Mouse (Mus musculus) hindbrain, embryonic 15.5 days (tissue): Measurements from ENCODE around the gene Ppp1r10. TPM values are rescaled to one million over a fixed set of nuclear protein-coding genes. Genes with fewer than 3 reads are reported as not detected.

Experiments
- ATAC-seq: fragments of 200-750 bp; cut with Nextera tagmentation; 2 replicates; pipeline ENCODE4 v1.8.0; 2017; ENCODE audit warnings: low read depth, moderate number of reproducible peaks, moderate TSS enrichment; ENCODE audit not compliant: low FRiP score
- H3K27ac ChIP-seq: fragments of 300-500 bp; sonication (generic); replicated peaks from 2 replicates; pipeline ENCODE4 v1.5.1; 2015; ENCODE audit warnings: mild to moderate bottlenecking, inconsistent platforms
- H3K27me3 ChIP-seq: fragments of 300-500 bp; sonication (generic); 2 replicates; pipeline ENCODE4 v1.6.1; 2015; ENCODE audit warnings: control low read depth, inconsistent platforms
- H3K36me3 ChIP-seq: fragments of 300-500 bp; sonication (generic); 2 replicates; pipeline ENCODE4 v1.6.1; 2015; ENCODE audit warnings: control low read depth, inconsistent platforms
- H3K4me1 ChIP-seq: fragments of 300-500 bp; sonication (generic); replicated peaks from 2 replicates; pipeline ENCODE4 v1.6.1; 2015; ENCODE audit warnings: control low read depth, inconsistent platforms
- H3K4me2 ChIP-seq: fragments of 300-500 bp; sonication (generic); 2 replicates; pipeline ENCODE4 v1.6.1; 2015; ENCODE audit warnings: moderate library complexity, mild to moderate bottlenecking, inconsistent platforms
- H3K4me3 ChIP-seq: fragments of 300-500 bp; sonication (generic); 2 replicates; pipeline ENCODE4 v1.5.1; 2015; ENCODE audit warnings: mild to moderate bottlenecking, inconsistent platforms
- H3K9ac ChIP-seq: fragments of 300-500 bp; sonication (generic); 2 replicates; pipeline ENCODE4 v1.6.1; 2015; ENCODE audit warnings: inconsistent platforms
- H3K9me3 ChIP-seq: fragments of 300-500 bp; sonication (generic); 2 replicates; pipeline ENCODE4 v1.6.1; 2016; ENCODE audit warnings: control low read depth, inconsistent platforms
- WGBS: fragments of 180-500 bp; shearing (Covaris S2); methylation state at CpG from one replicate; pipeline ENCODE4 v1.1.7; 2015; 5-methylcytosine and 5-hydroxymethylcytosine counted together
- microRNA counts: library from miRNA; unstranded; fragments of <30 nt; microRNA quantifications from one replicate; lab custom pipeline; 2016
- microRNA-seq: library from miRNA; unstranded; fragments of <30 nt; microRNA quantifications from one replicate; pipeline ENCODE4, GENCODE M21; 2016
- polyA plus RNA-seq: library from polyadenylated mRNA; unstranded; fragments of >200 nt; fragmentation: Nextera tagmentation; extraction: Ambion mirVana; gene quantifications from 2 replicates; pipeline ENCODE4 v1.2.1, GENCODE M21; 2015

The Ppp1r10 gene
- polyA plus RNA-seq, 1 experiment from 2014 or later: 43.0 TPM

- Histone ChIP-seq H3K27ac (no peak overlapping the region), H3K4me3 (no peak overlapping the region), H3K36me3 (peaks cover 41% of the 10 kb centered on the region), H3K4me1 (peaks cover 29% of the 10 kb centered on the region), H3K4me2 (0 out of 2 replicates have a peak overlapping the region, but pooled peaks have one; percentile 94), H3K9me3 (no peaks in the 10 kb centered on the region), H3K9ac (no peak overlapping the region), H3K27me3 (no peaks in the 10 kb centered on the region)
- no peak for ATAC-seq
- WGBS: 91% methylated on average over 9 of the region's 9 CpGs
Observed at GRCm38 (mm10) chr17:35981776-35982175, 65.5 kb downstream of the Ppp1r10 start.

MicroRNA genes within 50 kb of the gene (microRNA counts, 519-probe panel; counts per million panel counts)
- microRNA mmu-miR-1894-3p (lab: Ali Mortazavi, UCI) (not detected), microRNA mmu-miR-1894-5p (lab: Ali Mortazavi, UCI) (not detected), microRNA mmu-miR-877 (lab: Ali Mortazavi, UCI) (1,896 counts per million, percentile 16 among the panel's probes with 10 or more counts)

Small RNA genes within 50 kb of the gene (microRNA-seq; reads per million reads assigned to microRNA genes)
- gene Gm28033 (not detected), gene Mir1894 (not detected), gene Mir877 (95.7 reads per million, percentile 51 among the genes with 10 or more reads in this experiment)

Other genes starting within 250 kb of the Ppp1r10 start
- gene Vars2, start 248.8 kb upstream of the Ppp1r10 start, polyA plus RNA-seq: 15.9 and 17.8 TPM in 2 replicates
- gene Gtf2h4, start 242.7 kb upstream of the Ppp1r10 start, polyA plus RNA-seq: 23.7 and 24.8 TPM in 2 replicates
- gene Ddr1, start 211.8 kb upstream of the Ppp1r10 start, polyA plus RNA-seq: 106 and 110 TPM in 2 replicates
- gene Ier3, start 94.8 kb upstream of the Ppp1r10 start, polyA plus RNA-seq: 12.7 and 16.3 TPM in 2 replicates
- gene Flot1, start 93.2 kb upstream of the Ppp1r10 start, polyA plus RNA-seq: 111 and 116 TPM in 2 replicates
- 1,681 and 1,706 TPM in 2 replicates for gene Tubb5, start 78.1 kb upstream of the Ppp1r10 start, polyA plus RNA-seq
- 10.0 and 10.5 TPM in 2 replicates for gene Mdc1, start 74.9 kb upstream of the Ppp1r10 start, polyA plus RNA-seq
- gene Nrm, start 55.1 kb upstream of the Ppp1r10 start, polyA plus RNA-seq: 22.1 and 22.6 TPM in 2 replicates
- 21.1 and 24.7 TPM in 2 replicates for gene Ppp1r18, start 50.8 kb upstream of the Ppp1r10 start, polyA plus RNA-seq
- gene Dhx16, start 36.6 kb upstream of the Ppp1r10 start, polyA plus RNA-seq: 30.8 and 32.4 TPM in 2 replicates
- 63.7 and 68.6 TPM in 2 replicates for gene 2310061I04Rik, start 19.0 kb upstream of the Ppp1r10 start, polyA plus RNA-seq
- gene Atat1, start 6.4 kb upstream of the Ppp1r10 start, polyA plus RNA-seq: 343 and 422 TPM in 2 replicates
- gene Mrps18b, start within 50 bp of the Ppp1r10 start, polyA plus RNA-seq: 57.0 and 59.1 TPM in 2 replicates
- gene Abcf1, start 53.3 kb downstream of the Ppp1r10 start, polyA plus RNA-seq: 76.1 and 81.0 TPM in 2 replicates
- gene Gnl1, start 63.4 kb downstream of the Ppp1r10 start, polyA plus RNA-seq: 62.7 and 65.5 TPM in 2 replicates
- gene Prr3, start 63.8 kb downstream of the Ppp1r10 start, polyA plus RNA-seq: 89.0 and 92.9 TPM in 2 replicates
- gene H2-T24, start 104.1 kb downstream of the Ppp1r10 start, polyA plus RNA-seq: 9.0 and 9.9 TPM in 2 replicates
- gene H2-T23, start 116.4 kb downstream of the Ppp1r10 start, polyA plus RNA-seq: 4.8 and 6.6 TPM in 2 replicates
- gene H2-T22, start 126.3 kb downstream of the Ppp1r10 start, polyA plus RNA-seq: 7.4 and 7.9 TPM in 2 replicates
- gene Gm6034, start 126.5 kb downstream of the Ppp1r10 start, polyA plus RNA-seq: not detected in 2 replicates
- gene Gm11127, start 141.9 kb downstream of the Ppp1r10 start, polyA plus RNA-seq: not detected in 2 replicates
- gene Gm19684, start 205.2 kb downstream of the Ppp1r10 start, polyA plus RNA-seq: not detected in 2 replicates
- gene Gm7030, start 213.0 kb downstream of the Ppp1r10 start, polyA plus RNA-seq: not detected in 2 replicates